Mouse (Mus musculus) cerebellum, postnatal 10 days (tissue): Measurements from ENCODE around the gene Cd48.
"Not testable (repeated sequence)": the region's sequence is repeated elsewhere in the genome, so short reads cannot be mapped to it uniquely, and the experiment has no call there.

ENCODE experiments used
- DNase-seq, 2 experiments: peaks; one replicate each; pipeline ENCODE4 v3.0.0; 2021; ENCODE audit warnings: mixed read lengths in 2 of 2

Cd48 gene

GRCm38 (mm10) chr1:171713736-171714135 lies 31.9 kb downstream of the Cd48 start:
- not testable (repeated sequence) for DNase-seq

- no peak for DNase-seq
These were observed 33.6 kb downstream of the Cd48 start for GRCm38 (mm10) chr1:171715434-171715833.

GRCm38 (mm10) chr1:171716232-171716631 lies 34.4 kb downstream of the Cd48 start:
- no peak for DNase-seq

GRCm38 (mm10) chr1:171731195-171731594 lies 49.4 kb downstream of the Cd48 start:
- peak in 1 of 2 experiments; percentile 3 for DNase-seq

GRCm38 (mm10) chr1:171734898-171735297 lies 53.1 kb downstream of the Cd48 start:
- DNase-seq, result no peak

GRCm38 (mm10) chr1:171748127-171748969 lies 66.5 kb downstream of the Cd48 start:
- DNase-seq, result no peak
